In genomic region chr7:140060936-140061831, GRCm38 (mm10) we compare ENCODE assay signal across 8 mouse cellular contexts. TPM values are rescaled to one million over a fixed set of nuclear protein-coding genes. Genes with fewer than 3 reads are reported as not detected.
A peak's percentile ranks its signal among the peaks of the same experiment; 100 is the strongest.
DNase-seq lines count a peak whose midpoint lies in the region; ATAC-seq lines count a peak whose summit lies in the region.

No protein-coding gene starts in this region.

- H3K27ac ChIP-seq in embryonic facial prominence, embryonic 13.5 days = no peak overlapping the region
- H3K27ac ChIP-seq in kidney, embryonic 16.5 days (ENCODE audit: low read length) = no peak overlapping the region

- H3K9ac ChIP-seq in embryonic facial prominence, embryonic 13.5 days = peak overlapping the region; percentile 67
- peak overlapping the region; percentile 40 for H3K9ac ChIP-seq in kidney, embryonic 16.5 days (replicated peaks; ENCODE audit: low read length)

- peak; percentile 43 for DNase-seq in ovary, postnatal 36 days (ENCODE audit: low spot score)
- no peak for DNase-seq in ovary, postnatal 14 days (ENCODE audit: low spot score)
- peak; percentile 36 for DNase-seq in urinary bladder, postnatal 25 days (ENCODE audit: low spot score)
- no peak for DNase-seq in ovary, postnatal 10 days (ENCODE audit: low spot score)
- no peak for DNase-seq in thymus, postnatal 10 days (ENCODE audit: low spot score in 2 of 2)

- no peaks in the 10 kb centered on the region for H3K9me3 ChIP-seq in embryonic facial prominence, embryonic 13.5 days
- no peaks in the 10 kb centered on the region for H3K9me3 ChIP-seq in kidney, embryonic 16.5 days (ENCODE audit: low read length)
- H3K9me3 ChIP-seq in megakaryocyte, embryonic 14.5 days = peaks cover 17% of the 10 kb centered on the region

- peaks cover 97% of the 10 kb centered on the region for H3K27me3 ChIP-seq in embryonic facial prominence, embryonic 13.5 days
- peaks cover 78% of the 10 kb centered on the region for H3K27me3 ChIP-seq in kidney, embryonic 16.5 days (ENCODE audit: insufficient read depth, low read length)
- H3K27me3 ChIP-seq in megakaryocyte, embryonic 14.5 days (replicated peaks) = peaks cover 96% of the 10 kb centered on the region

- 0 out of 2 replicates have a peak, but pooled peaks have one; percentile 40 for ATAC-seq in embryonic facial prominence, embryonic 13.5 days (ENCODE audit: insufficient number of reproducible peaks, insufficient read depth, low FRiP score, low TSS enrichment, low read depth)
- ATAC-seq in kidney, embryonic 16.5 days (ENCODE audit: low FRiP score, low TSS enrichment) = peak; percentile 13; the same call in 1 of the 2 replicates

- H3K4me1 ChIP-seq in embryonic facial prominence, embryonic 13.5 days = peaks cover 19% of the 10 kb centered on the region
- peaks cover 21% of the 10 kb centered on the region for H3K4me1 ChIP-seq in kidney, embryonic 16.5 days (ENCODE audit: insufficient read depth, low read length)
- H3K4me1 ChIP-seq in megakaryocyte, embryonic 14.5 days = peaks cover 31% of the 10 kb centered on the region

- peak overlapping the region; percentile 95 for H3K4me2 ChIP-seq in embryonic facial prominence, embryonic 13.5 days
- H3K4me2 ChIP-seq in kidney, embryonic 16.5 days (replicated peaks; ENCODE audit: low read depth, low read length) = peak overlapping the region; percentile 70

- H3K4me3 ChIP-seq in embryonic facial prominence, embryonic 13.5 days = peak overlapping the region; percentile 49
- peak overlapping the region; percentile 38 for H3K4me3 ChIP-seq in kidney, embryonic 16.5 days (ENCODE audit: low read length)
- H3K4me3 ChIP-seq in megakaryocyte, embryonic 14.5 days (replicated peaks) = peak overlapping the region; percentile 86

- no peaks in the 10 kb centered on the region for H3K36me3 ChIP-seq in embryonic facial prominence, embryonic 13.5 days
- no peaks in the 10 kb centered on the region for H3K36me3 ChIP-seq in kidney, embryonic 16.5 days (ENCODE audit: insufficient read depth, low read length)
- no peaks in the 10 kb centered on the region for H3K36me3 ChIP-seq in megakaryocyte, embryonic 14.5 days (replicated peaks; ENCODE audit: low read length)

- 1% methylated on average over 46 of the region's 47 CpGs for WGBS in embryonic facial prominence, embryonic 13.5 days
- under 1% methylated on average over 47 of the region's 47 CpGs for WGBS in kidney, embryonic 16.5 days

RNA-seq across cellular contexts. Expression of gene Msx3, which starts 12.3 kb away (rescaled TPM):
- 0.20 TPM in 1 of 2 replicates, not detected in the other for polyA plus RNA-seq in embryonic facial prominence, embryonic 13.5 days (2015; fragmentation: Nextera tagmentation; extraction: Ambion mirVana)
- not detected in 2 replicates for polyA plus RNA-seq in kidney, embryonic 16.5 days (2015; fragmentation: Nextera tagmentation; extraction: Ambion mirVana)
- not detected in 2 replicates for polyA plus RNA-seq in megakaryocyte, embryonic 14.5 days (2012; ENCODE audit: insufficient read depth, low replicate concordance)

RNA-seq across cellular contexts. Expression of gene Caly, which starts 21.2 kb away (rescaled TPM):
- 3.1 and 4.0 TPM in 2 replicates for polyA plus RNA-seq in embryonic facial prominence, embryonic 13.5 days (2015; fragmentation: Nextera tagmentation; extraction: Ambion mirVana)
- polyA plus RNA-seq in kidney, embryonic 16.5 days (2015; fragmentation: Nextera tagmentation; extraction: Ambion mirVana) = 0.99 and 1.9 TPM in 2 replicates
- 0.22 and 5.4 TPM in 2 replicates for polyA plus RNA-seq in megakaryocyte, embryonic 14.5 days (2012; ENCODE audit: insufficient read depth, low replicate concordance)

RNA-seq across cellular contexts. Expression of gene Tubgcp2, which starts 24.7 kb away (rescaled TPM):
- 66.3 and 70.1 TPM in 2 replicates for polyA plus RNA-seq in embryonic facial prominence, embryonic 13.5 days (2015; fragmentation: Nextera tagmentation; extraction: Ambion mirVana)
- polyA plus RNA-seq in kidney, embryonic 16.5 days (2015; fragmentation: Nextera tagmentation; extraction: Ambion mirVana) = 57.7 and 58.8 TPM in 2 replicates
- polyA plus RNA-seq in megakaryocyte, embryonic 14.5 days (2012; ENCODE audit: insufficient read depth, low replicate concordance) = 0.54 and 3.8 TPM in 2 replicates

RNA-seq across cellular contexts. Expression of gene Zfp511, which starts 25.0 kb away (rescaled TPM):
- polyA plus RNA-seq in embryonic facial prominence, embryonic 13.5 days (2015; fragmentation: Nextera tagmentation; extraction: Ambion mirVana) = 41.0 and 42.4 TPM in 2 replicates
- polyA plus RNA-seq in kidney, embryonic 16.5 days (2015; fragmentation: Nextera tagmentation; extraction: Ambion mirVana) = 38.0 and 40.6 TPM in 2 replicates
- polyA plus RNA-seq in megakaryocyte, embryonic 14.5 days (2012; ENCODE audit: insufficient read depth, low replicate concordance) = 13.1 and 14.7 TPM in 2 replicates

RNA-seq across cellular contexts. Expression of gene Prap1, which starts 32.0 kb away (rescaled TPM):
- polyA plus RNA-seq in embryonic facial prominence, embryonic 13.5 days (2015; fragmentation: Nextera tagmentation; extraction: Ambion mirVana) = 2.2 TPM in 1 of 2 replicates, not detected in the other
- 0.27 and 0.62 TPM in 2 replicates for polyA plus RNA-seq in kidney, embryonic 16.5 days (2015; fragmentation: Nextera tagmentation; extraction: Ambion mirVana)
- polyA plus RNA-seq in megakaryocyte, embryonic 14.5 days (2012; ENCODE audit: insufficient read depth, low replicate concordance) = not detected in 2 replicates

Comparison
In these comparisons a context has a peak if more than half of its experiments do, and no peak if none do; other contexts are left out.
1. DNase-seq: peak in ovary, postnatal 36 days (single experiment) and urinary bladder, postnatal 25 days (single experiment); none in ovary, postnatal 14 days (single experiment), ovary, postnatal 10 days (single experiment) and thymus, postnatal 10 days (0 of 2).
2. RNA of gene Tubgcp2, which starts 24.7 kb away (polyA plus RNA-seq): 66.3 to 70.1 TPM in embryonic facial prominence, embryonic 13.5 days and 57.7 to 58.8 TPM in kidney, embryonic 16.5 days; 0.54 to 3.8 TPM in megakaryocyte, embryonic 14.5 days; every median in the first group is over 10 times any median in the second.
3. Peak in every context shown above with its lines, with median percentiles within 50 percentile points of each other: H3K4me3 ChIP-seq.